Mouse (Mus musculus): ENCODE measurements around the gene Gid8. TPM values are rescaled to one million over a fixed set of nuclear protein-coding genes. Genes with fewer than 3 reads are reported as not detected.
"Not testable (repeated sequence)": the region's sequence is repeated elsewhere in the genome, so short reads cannot be mapped to it uniquely, and the experiment has no call there.

The Gid8 gene
- polyA plus RNA-seq, 1 experiment from 2014 or later: 57.0 TPM

GRCm38 (mm10) chr2:180702701-180703149 is 7.2 kb upstream of the Gid8 start:
- 53% methylated on average over 4 of the region's 4 CpGs for WGBS (ENCODE audit: missing documents)
- Histone ChIP-seq H3K27ac (peak overlapping the region; percentile 83), H3K4me3 (ENCODE audit: inconsistent target) (peak overlapping the region; percentile 79; the same call in 1 of the 2 replicates)

DNA sequence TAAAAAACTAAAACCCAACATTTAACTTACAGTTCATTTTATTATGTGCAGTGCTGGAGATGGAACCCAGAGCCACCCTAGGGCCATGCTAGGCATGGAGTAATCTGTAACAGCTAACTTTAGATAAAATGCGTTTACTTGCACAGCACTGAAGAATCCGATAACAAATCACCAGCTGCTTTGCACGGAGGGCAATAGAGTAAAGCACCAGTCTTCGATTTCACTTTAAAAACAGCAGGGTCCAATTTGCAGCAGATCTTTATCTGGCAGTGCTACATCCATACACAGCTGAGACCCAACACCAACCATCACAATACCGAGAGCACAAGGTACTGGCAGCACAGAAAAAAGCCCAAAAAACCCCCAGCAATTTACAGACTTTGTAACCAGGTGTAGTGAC is 6.7 kb upstream of the Gid8 start:
- Histone ChIP-seq H3K27ac (no peak overlapping the region), H3K79me2 (ENCODE audit: inconsistent target) (peaks cover 94% of the 10 kb centered on the region), H3K4me3 (ENCODE audit: inconsistent target) (no peak overlapping the region), H3K36me3 (ENCODE audit: inconsistent target) (no peaks in the 10 kb centered on the region)
- WGBS (ENCODE audit: missing documents): 92% methylated on average over 5 of the region's 5 CpGs

More at GRCm38 (mm10) chr2:180702701-180703149, 7.2 kb upstream of the Gid8 start:
- Histone ChIP-seq H3K79me2 (ENCODE audit: inconsistent target) (peaks cover 94% of the 10 kb centered on the region), H3K36me3 (ENCODE audit: inconsistent target) (no peaks in the 10 kb centered on the region)

GRCm38 (mm10) chr2:180703645-180704359 is 6.1 kb upstream of the Gid8 start:
- 52% methylated on average over 3 of the region's 3 CpGs for WGBS (ENCODE audit: missing documents)
- Histone ChIP-seq H3K36me3 (ENCODE audit: inconsistent target) (no peaks in the 10 kb centered on the region), H3K27ac (peak overlapping the region; percentile 38; the same call in 1 of the 2 replicates), H3K79me2 (ENCODE audit: inconsistent target) (peaks cover 94% of the 10 kb centered on the region), H3K4me3 (ENCODE audit: inconsistent target) (no peak overlapping the region)

- peaks cover 94% of the 10 kb centered on the region for H3K79me2 ChIP-seq (ENCODE audit: inconsistent target)
- H3K27ac ChIP-seq: peak overlapping the region; percentile 38
- 10% methylated on average over 8 of the region's 8 CpGs for WGBS (ENCODE audit: missing documents)
Measured at GRCm38 (mm10) chr2:180704591-180704990, 5.3 kb upstream of the Gid8 start.

GRCm38 (mm10) chr2:180705066-180705465 is 4.9 kb upstream of the Gid8 start:
- peak overlapping the region; percentile 38 for H3K27ac ChIP-seq
- H3K36me3 ChIP-seq (ENCODE audit: inconsistent target): no peaks in the 10 kb centered on the region
- 30% methylated on average over 2 of the region's 3 CpGs for WGBS (ENCODE audit: missing documents)
- no peak overlapping the region for H3K4me3 ChIP-seq (ENCODE audit: inconsistent target)
- peaks cover 91% of the 10 kb centered on the region for H3K79me2 ChIP-seq (ENCODE audit: inconsistent target)

More at GRCm38 (mm10) chr2:180704591-180704990, 5.3 kb upstream of the Gid8 start:
- Histone ChIP-seq H3K4me3 (ENCODE audit: inconsistent target) (no peak overlapping the region), H3K36me3 (ENCODE audit: inconsistent target) (no peaks in the 10 kb centered on the region)

DNA sequence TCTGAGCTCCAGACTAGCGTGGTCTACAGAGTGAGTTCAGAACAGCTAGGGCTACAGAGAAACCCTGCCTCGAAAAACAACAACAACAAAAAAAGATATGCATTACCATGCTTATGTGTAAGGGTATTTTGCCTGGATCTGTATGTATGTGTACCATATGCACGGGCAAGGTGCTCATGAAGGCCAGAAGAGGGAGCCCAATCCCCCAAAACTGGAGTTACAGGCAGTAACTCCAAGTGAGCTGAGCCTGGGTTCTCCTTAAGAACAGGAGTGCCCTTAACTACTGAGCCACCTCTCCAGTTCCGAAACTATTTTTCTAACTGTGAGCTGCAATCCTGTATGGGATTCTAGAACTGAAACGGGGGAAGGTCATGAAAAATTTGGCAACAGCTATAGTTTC is 3.9 kb upstream of the Gid8 start:
- H3K27ac ChIP-seq: no peak overlapping the region
- H3K79me2 ChIP-seq (ENCODE audit: inconsistent target): peaks cover 89% of the 10 kb centered on the region
- H3K36me3 ChIP-seq (ENCODE audit: inconsistent target): no peaks in the 10 kb centered on the region
- H3K4me3 ChIP-seq (ENCODE audit: inconsistent target): no peak overlapping the region
- WGBS (ENCODE audit: missing documents): 96% methylated on average over 5 of the region's 5 CpGs

DNA sequence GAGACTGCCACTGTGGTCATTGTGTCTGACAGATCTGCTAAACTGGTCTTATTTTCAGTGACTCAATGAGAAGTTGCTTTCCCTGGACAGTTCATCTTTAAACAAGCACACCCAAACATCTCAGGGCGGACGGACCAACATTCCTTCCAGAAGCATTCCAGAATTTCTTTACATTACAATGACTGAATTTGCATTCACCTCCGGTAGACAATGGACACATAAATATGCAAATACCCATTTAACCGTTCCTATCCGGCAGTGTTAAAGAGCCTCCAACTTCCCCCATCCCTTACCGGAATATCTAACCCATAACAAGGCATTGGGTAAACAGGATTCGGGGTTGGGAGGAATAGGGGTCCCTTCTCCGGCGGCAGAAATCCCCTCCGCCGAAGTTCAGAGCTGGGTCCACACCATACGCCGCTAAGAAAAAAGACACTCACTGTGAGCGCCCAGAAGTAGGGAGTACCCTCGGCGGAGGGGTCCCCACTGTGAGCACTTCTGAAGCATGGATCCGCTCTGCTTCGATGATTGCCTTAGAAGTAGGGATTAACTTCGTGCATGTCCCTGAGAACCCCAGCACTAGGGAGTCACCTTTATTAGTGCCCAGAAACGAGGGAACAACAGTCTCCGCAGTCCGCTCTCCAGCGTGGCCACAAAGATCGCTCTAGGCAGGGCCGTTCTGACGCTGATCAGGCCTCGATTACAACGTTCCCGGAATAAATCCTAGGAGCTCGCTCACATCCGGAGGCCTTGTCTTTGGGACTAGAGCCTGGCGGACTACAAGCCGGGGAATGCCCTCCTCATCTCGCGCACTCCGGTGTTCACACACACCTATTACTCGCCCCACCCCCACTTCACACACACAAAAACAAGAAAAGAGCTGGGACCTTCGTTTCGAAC is 644 bp upstream of the Gid8 start:
- peaks cover 7% of the 10 kb centered on the region for H3K36me3 ChIP-seq (ENCODE audit: inconsistent target)
- H3K79me2 ChIP-seq (ENCODE audit: inconsistent target): peaks cover 85% of the 10 kb centered on the region
- H3K4me3 ChIP-seq (ENCODE audit: inconsistent target): peak overlapping the region; percentile 98
- 2% methylated on average over 39 of the region's 39 CpGs for WGBS (ENCODE audit: missing documents)
- peak overlapping the region; percentile 76 for H3K27ac ChIP-seq

- H3K27ac ChIP-seq: peak overlapping the region; percentile 65
- peaks cover 74% of the 10 kb centered on the region for H3K79me2 ChIP-seq (ENCODE audit: inconsistent target)
- 1% methylated on average over 63 of the region's 64 CpGs for WGBS (ENCODE audit: missing documents)
- peak overlapping the region; percentile 93 for H3K4me3 ChIP-seq (ENCODE audit: inconsistent target)
- H3K36me3 ChIP-seq (ENCODE audit: inconsistent target): peaks cover 13% of the 10 kb centered on the region
Measured at GRCm38 (mm10) chr2:180710276-180711155, 599 bp downstream of the Gid8 start.

DNA sequence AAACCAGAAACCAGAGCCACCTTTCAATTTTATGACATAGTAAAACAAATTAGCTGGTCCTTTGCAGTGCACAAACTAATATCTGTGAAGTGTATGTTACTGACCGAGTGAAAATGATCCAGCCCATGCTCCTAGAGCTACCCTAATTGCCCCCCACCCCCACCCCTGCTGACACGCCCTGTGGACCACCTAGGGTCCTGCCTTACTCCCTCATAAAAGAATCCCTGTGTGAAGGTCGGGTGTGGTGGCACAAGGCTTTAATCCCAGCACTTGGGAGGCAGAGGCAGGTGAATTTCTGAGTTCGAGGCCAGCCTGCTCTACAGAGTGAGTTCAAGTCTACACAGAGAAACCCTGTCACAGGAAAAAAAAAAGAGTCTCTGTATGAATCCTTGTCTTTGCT is 1.6 kb downstream of the Gid8 start:
- Histone ChIP-seq H3K27ac (no peak overlapping the region), H3K79me2 (ENCODE audit: inconsistent target) (peaks cover 64% of the 10 kb centered on the region), H3K4me3 (ENCODE audit: inconsistent target) (no peak overlapping the region), H3K36me3 (ENCODE audit: inconsistent target) (peaks cover 17% of the 10 kb centered on the region)
- 74% methylated on average over 4 of the region's 4 CpGs for WGBS (ENCODE audit: missing documents)

- no peak overlapping the region for H3K4me3 ChIP-seq (ENCODE audit: inconsistent target)
- 91% methylated on average over 5 of the region's 5 CpGs for WGBS (ENCODE audit: missing documents)
Measured at GRCm38 (mm10) chr2:180712037-180712689, 2.2 kb downstream of the Gid8 start.

GRCm38 (mm10) chr2:180722748-180723147 is 12.8 kb downstream of the Gid8 start:
- 84% methylated on average over 5 of the region's 5 CpGs for WGBS (ENCODE audit: missing documents)
- peaks cover 46% of the 10 kb centered on the region for H3K36me3 ChIP-seq (ENCODE audit: inconsistent target)
- H3K4me3 ChIP-seq (ENCODE audit: inconsistent target); H3K27ac ChIP-seq; H3K79me2 ChIP-seq (ENCODE audit: inconsistent target): not testable (repeated sequence)

More at GRCm38 (mm10) chr2:180712037-180712689, 2.2 kb downstream of the Gid8 start:
- peaks cover 23% of the 10 kb centered on the region for H3K36me3 ChIP-seq (ENCODE audit: inconsistent target)
- no peak overlapping the region for H3K27ac ChIP-seq
- H3K79me2 ChIP-seq (ENCODE audit: inconsistent target): peaks cover 58% of the 10 kb centered on the region

DNA sequence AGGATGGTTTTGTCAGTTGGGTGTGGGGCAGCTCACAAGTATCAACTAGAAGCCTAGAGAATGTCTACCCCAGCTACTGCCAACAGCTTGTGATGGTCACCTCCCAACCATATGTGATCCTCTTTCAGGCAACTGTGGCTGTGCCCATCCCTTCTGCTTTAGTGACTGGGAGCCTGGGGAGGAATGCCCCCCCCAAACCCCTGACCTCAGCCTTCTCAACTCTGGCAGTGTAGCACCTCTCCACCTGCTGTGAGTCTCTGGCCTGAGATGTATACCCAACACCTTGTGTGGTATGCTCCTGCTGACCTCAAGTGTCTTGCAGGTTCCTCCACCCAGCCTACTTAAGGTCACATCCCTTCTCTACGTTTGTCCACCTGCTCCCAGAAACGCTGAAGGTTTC is 13.9 kb downstream of the Gid8 start:
- WGBS (ENCODE audit: missing documents): 58% methylated on average over 2 of the region's 2 CpGs
- no peak overlapping the region for H3K27ac ChIP-seq
- no peaks in the 10 kb centered on the region for H3K79me2 ChIP-seq (ENCODE audit: inconsistent target)
- H3K4me3 ChIP-seq (ENCODE audit: inconsistent target): no peak overlapping the region
- H3K36me3 ChIP-seq (ENCODE audit: inconsistent target): peaks cover 35% of the 10 kb centered on the region

GRCm38 (mm10) chr2:180724585-180725413 is 14.9 kb downstream of the Gid8 start, which contains the start of gene Slc17a9:
Slc17a9 (plus strand) TSS chr2:180725263.
- no peaks in the 10 kb centered on the region for H3K79me2 ChIP-seq (ENCODE audit: inconsistent target)
- 3% methylated on average over 16 of the region's 18 CpGs for WGBS (ENCODE audit: missing documents)
- peak within 1 kb of the TSS; percentile 55 for H3K4me3 ChIP-seq (ENCODE audit: inconsistent target)
- peak within 1 kb of the TSS; percentile 84 for H3K27ac ChIP-seq
- peaks cover 26% of the 10 kb centered on the region for H3K36me3 ChIP-seq (ENCODE audit: inconsistent target)
